Mouse (Mus musculus) MEL (cell line): Measurements from ENCODE around the gene Pik3ip1. TPM values are rescaled to one million over a fixed set of nuclear protein-coding genes. Genes with fewer than 3 reads are reported as not detected.

Source experiments
- DNase-seq: peaks from one replicate; pipeline ENCODE4 v3.0.0; 2011; ENCODE audit warnings: low read depth, low spot score
- H3K27ac ChIP-seq: 2 replicates; pipeline ENCODE4 v1.5.1; 2012; ENCODE audit warnings: low read depth, mild to moderate bottlenecking, control low read depth, low read length, moderate library complexity; ENCODE audit not compliant: control insufficient read depth
- H3K27me3 ChIP-seq, 2 experiments: fragments of 150-350 bp in 1 of 2; sonication (generic) in 1 of 2; 2 replicates each; pipeline ENCODE4 v1.6.1; 2012; ENCODE audit warnings: low read length in 2 of 2, mild to moderate bottlenecking in 2 of 2, improper control_type of control experiment in 1 of 2, moderate library complexity in 1 of 2; ENCODE audit not compliant: insufficient read depth in 2 of 2, control insufficient read depth in 1 of 2
- H3K36me3 ChIP-seq, 2 experiments: 2 replicates each; pipeline ENCODE4 v1.6.1; 2012 to 2014; ENCODE audit warnings: low read length in 2 of 2, improper control_type of control experiment in 1 of 2, inconsistent platforms in 1 of 2, mild to moderate bottlenecking in 1 of 2; ENCODE audit not compliant: insufficient read depth in 2 of 2, control insufficient read depth in 1 of 2
- H3K4me1 ChIP-seq, 2 experiments: fragments of 150-350 bp in 1 of 2; sonication (generic) in 1 of 2; 2 replicates each; pipeline ENCODE4 v1.6.1; 2012; ENCODE audit warnings: low read length in 2 of 2, improper control_type of control experiment in 1 of 2, mild to moderate bottlenecking in 1 of 2; ENCODE audit not compliant: insufficient read depth in 2 of 2, control insufficient read depth in 1 of 2
- H3K4me3 ChIP-seq, 2 experiments: fragments of 150-350 bp in 1 of 2; sonication (generic) in 1 of 2; 2 replicates each; pipeline ENCODE4 v1.5.1; 2012; ENCODE audit warnings: low read depth in 2 of 2, low read length in 2 of 2, mild to moderate bottlenecking in 2 of 2, moderate library complexity in 2 of 2, control low read depth in 1 of 2, improper control_type of control experiment in 1 of 2; ENCODE audit not compliant: control insufficient read depth in 1 of 2, insufficient read depth in 1 of 2
- H3K79me2 ChIP-seq: 2 replicates; pipeline ENCODE4 v1.6.1; 2012; ENCODE audit warnings: mild to moderate bottlenecking, low read length, moderate library complexity; ENCODE audit not compliant: control insufficient read depth, poor library complexity, insufficient read depth
- H3K9ac ChIP-seq: 2 replicates; pipeline ENCODE4 v1.6.1; 2012; ENCODE audit warnings: low read depth, mild to moderate bottlenecking, control low read depth, low read length, moderate library complexity; ENCODE audit not compliant: control insufficient read depth, poor library complexity, severe bottlenecking
- H3K9me3 ChIP-seq: fragments of 150-350 bp; sonication (generic); replicated peaks from 2 replicates; pipeline ENCODE4 v1.6.1; 2012; ENCODE audit warnings: mild to moderate bottlenecking, low read length, improper control_type of control experiment, moderate library complexity; ENCODE audit not compliant: insufficient read depth
- BHLHE40 ChIP-seq: IDR thresholded peaks from 2 replicates; pipeline ENCODE4 v1.6.1; 2012; ENCODE audit warnings: low read depth, mild to moderate bottlenecking, inconsistent platforms, low read length, improper control_type of control experiment, borderline replicate concordance
- CHD1 ChIP-seq: IDR thresholded peaks from 2 replicates; pipeline ENCODE4 v1.6.1; 2012; ENCODE audit warnings: low read depth, mild to moderate bottlenecking, inconsistent platforms, low read length, improper control_type of control experiment
- CHD2 ChIP-seq: IDR thresholded peaks from 2 replicates; pipeline ENCODE4 v1.6.1; 2011; ENCODE audit warnings: low read length, improper control_type of control experiment
- E2F4 ChIP-seq: IDR thresholded peaks from 2 replicates; pipeline ENCODE4 v1.6.1; 2011; ENCODE audit warnings: low read depth, low read length, improper control_type of control experiment, borderline replicate concordance
- EP300 ChIP-seq, 2 experiments: IDR thresholded peaks; 2 replicates each; pipeline ENCODE4 v1.6.1; 2011; ENCODE audit warnings: improper control_type of control experiment in 2 of 2, low read length in 2 of 2, low read depth in 1 of 2, mild to moderate bottlenecking in 1 of 2
- ETS1 ChIP-seq: IDR thresholded peaks from 2 replicates; pipeline ENCODE4 v1.6.1; 2012; ENCODE audit warnings: low read depth, mild to moderate bottlenecking, inconsistent platforms, low read length, improper control_type of control experiment, moderate library complexity
- GABPA ChIP-seq: IDR thresholded peaks from 2 replicates; pipeline ENCODE4 v1.6.1; 2012; ENCODE audit warnings: low read depth, mild to moderate bottlenecking, inconsistent platforms, low read length, improper control_type of control experiment, moderate library complexity
- GATA1 ChIP-seq: IDR thresholded peaks from 2 replicates; pipeline ENCODE4 v1.6.1; 2011; ENCODE audit warnings: low read depth, low read length, improper control_type of control experiment
- JUND ChIP-seq: IDR thresholded peaks from 2 replicates; pipeline ENCODE4 v1.6.1; 2011; ENCODE audit warnings: low read depth, mild to moderate bottlenecking, improper control_type of control experiment, low read length
- MAFK ChIP-seq: IDR thresholded peaks from 2 replicates; pipeline ENCODE4 v1.6.1; 2011; ENCODE audit warnings: low read depth, mild to moderate bottlenecking, low read length, improper control_type of control experiment, borderline replicate concordance
- MAX ChIP-seq: IDR thresholded peaks from 2 replicates; pipeline ENCODE4 v1.6.1; 2011; ENCODE audit warnings: low read length, improper control_type of control experiment
- MAZ ChIP-seq: IDR thresholded peaks from 2 replicates; pipeline ENCODE4 v1.6.1; 2012; ENCODE audit warnings: low read depth, mild to moderate bottlenecking, inconsistent platforms, low read length, improper control_type of control experiment
- MEF2A ChIP-seq: IDR thresholded peaks from 2 replicates; pipeline ENCODE4 v1.6.1; 2014; ENCODE audit warnings: low read depth, mild to moderate bottlenecking, inconsistent platforms, low read length, improper control_type of control experiment; ENCODE audit not compliant: poor library complexity, insufficient replicate concordance, severe bottlenecking; ENCODE audit errors: extremely low read depth
- MYB ChIP-seq: IDR thresholded peaks from 2 replicates; pipeline ENCODE4 v1.6.1; 2011; ENCODE audit warnings: mild to moderate bottlenecking, low read depth, low read length, improper control_type of control experiment
- NELFE ChIP-seq: IDR thresholded peaks from 2 replicates; pipeline ENCODE4 v1.6.1; 2011; ENCODE audit warnings: low read depth, low read length, improper control_type of control experiment
- NRF1 ChIP-seq: IDR thresholded peaks from 2 replicates; pipeline ENCODE4 v1.6.1; 2014; ENCODE audit warnings: low read depth, mild to moderate bottlenecking, inconsistent platforms, low read length, improper control_type of control experiment, moderate library complexity; ENCODE audit not compliant: poor library complexity, insufficient read depth, severe bottlenecking
- POLR2A ChIP-seq, 2 experiments: IDR thresholded peaks; 2 replicates each; pipeline ENCODE4 v1.6.1; 2011 to 2012; ENCODE audit warnings: low read length in 2 of 2, mild to moderate bottlenecking in 2 of 2, control low read depth in 1 of 2, improper control_type of control experiment in 1 of 2, low read depth in 1 of 2, moderate library complexity in 1 of 2; ENCODE audit not compliant: control insufficient read depth in 1 of 2, insufficient read depth in 1 of 2, poor library complexity in 1 of 2
- POLR2AphosphoS2 ChIP-seq: IDR thresholded peaks from 2 replicates; pipeline ENCODE4 v1.6.1; 2011; ENCODE audit warnings: low read length, improper control_type of control experiment
- POLR2AphosphoS5 ChIP-seq: IDR thresholded peaks from 2 replicates; pipeline ENCODE4 v1.6.1; 2012; ENCODE audit warnings: low read depth, borderline replicate concordance, mild to moderate bottlenecking, inconsistent platforms, low read length, moderate library complexity, mixed read lengths
- RAD21 ChIP-seq: IDR thresholded peaks from 2 replicates; pipeline ENCODE4 v1.6.1; 2011; ENCODE audit warnings: mild to moderate bottlenecking, low read depth, low read length, improper control_type of control experiment
- RCOR1 ChIP-seq: IDR thresholded peaks from 2 replicates; pipeline ENCODE4 v1.6.1; 2012; ENCODE audit warnings: low read depth, mild to moderate bottlenecking, inconsistent platforms, low read length, improper control_type of control experiment
- SIN3A ChIP-seq: IDR thresholded peaks from 2 replicates; pipeline ENCODE4 v1.6.1; 2012; ENCODE audit warnings: low read length, improper control_type of control experiment, inconsistent platforms
- SMC3 ChIP-seq: IDR thresholded peaks from 2 replicates; pipeline ENCODE4 v1.6.1; 2011; ENCODE audit warnings: low read depth, low read length, improper control_type of control experiment
- TAL1 ChIP-seq: IDR thresholded peaks from 2 replicates; pipeline ENCODE4 v1.6.1; 2012; ENCODE audit warnings: mild to moderate bottlenecking, inconsistent platforms, low read length, moderate library complexity, mixed read lengths
- TBP ChIP-seq: IDR thresholded peaks from 2 replicates; pipeline ENCODE4 v1.8.0; 2011; ENCODE audit warnings: low read depth, low read length, improper control_type of control experiment
- TCF12 ChIP-seq: IDR thresholded peaks from 2 replicates; pipeline ENCODE4 v1.6.1; 2014; ENCODE audit warnings: low read depth, mild to moderate bottlenecking, inconsistent platforms, low read length, improper control_type of control experiment, moderate library complexity
- UBTF ChIP-seq: IDR thresholded peaks from 2 replicates; pipeline ENCODE4 v1.6.1; 2012; ENCODE audit warnings: low read depth, mild to moderate bottlenecking, inconsistent platforms, low read length, improper control_type of control experiment, moderate library complexity, borderline replicate concordance; ENCODE audit not compliant: insufficient read depth
- USF1 ChIP-seq: IDR thresholded peaks from 2 replicates; pipeline ENCODE4 v1.6.1; 2014; ENCODE audit warnings: low read depth, mild to moderate bottlenecking, inconsistent platforms, low read length, improper control_type of control experiment, moderate library complexity
- USF2 ChIP-seq, 2 experiments: IDR thresholded peaks; 2 replicates each; pipeline ENCODE4 v1.6.1; 2011 to 2012; ENCODE audit warnings: improper control_type of control experiment in 2 of 2, low read length in 2 of 2, borderline replicate concordance in 1 of 2, inconsistent platforms in 1 of 2, low read depth in 1 of 2, mild to moderate bottlenecking in 1 of 2; ENCODE audit not compliant: insufficient read depth in 1 of 2
- ZC3H11A ChIP-seq: IDR thresholded peaks from 2 replicates; pipeline ENCODE4 v1.6.1; 2012; ENCODE audit warnings: low read depth, mild to moderate bottlenecking, inconsistent platforms, low read length, improper control_type of control experiment
- ZKSCAN1 ChIP-seq: IDR thresholded peaks from 2 replicates; pipeline ENCODE4 v1.6.1; 2012; ENCODE audit warnings: low read depth, mild to moderate bottlenecking, inconsistent platforms, low read length, improper control_type of control experiment, moderate library complexity
- polyA plus RNA-seq, 2 experiments: library from polyadenylated mRNA; stranded (reverse) in 1 of 2; unstranded in 1 of 2; fragments of >175 nt in 1 of 2; fragments of >200 nt in 1 of 2; gene quantifications; 2 replicates each; pipeline versions ENCODE4 v1.2.1 to v1.2.4; 2012; ENCODE audit warnings: low replicate concordance in 2 of 2, low read depth in 1 of 2; ENCODE audit not compliant: insufficient read length in 2 of 2, insufficient read depth in 1 of 2, missing spikeins in 1 of 2
- total RNA-seq: library from RNA; depleted of rRNA; stranded (reverse); fragments of 300-350 nt; gene quantifications from 2 replicates; pipeline ENCODE4 v1.2.3, GENCODE M21; 2012

The Pik3ip1 gene
- total and polyA plus RNA-seq, 3 experiments, result 1.7 to 2.7 TPM; not detected in 1

DNA sequence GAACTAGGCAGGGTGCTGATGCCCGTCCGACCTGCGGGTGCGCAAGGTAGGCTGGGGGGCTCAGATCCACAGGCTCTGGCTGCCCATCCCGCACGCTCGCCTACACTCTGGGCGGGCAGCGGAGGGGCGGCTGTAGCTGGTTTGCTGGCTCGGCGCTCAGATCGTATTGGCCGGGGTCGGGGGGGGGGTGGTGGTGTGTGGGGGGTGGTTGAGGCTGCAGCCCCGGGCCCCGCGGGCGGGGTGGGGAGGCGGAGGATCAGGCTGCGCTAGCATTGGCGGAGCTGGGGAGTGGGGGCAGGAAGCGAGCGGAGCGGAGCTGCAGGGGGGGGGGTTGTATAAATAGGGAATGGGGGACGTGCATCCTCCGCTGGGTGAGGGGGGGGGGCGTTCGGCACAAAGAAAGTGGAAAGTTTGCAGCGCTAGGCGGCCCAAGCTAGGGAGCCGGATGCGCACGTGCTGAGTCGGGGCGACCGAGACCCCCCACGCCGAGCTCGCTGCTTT, 40.8 kb upstream of the Pik3ip1 start:
- H3K9ac ChIP-seq, result peak overlapping the region; percentile 98
- peaks cover 53% of the 10 kb centered on the region for H3K79me2 ChIP-seq
- H3K27ac ChIP-seq, result peak overlapping the region; percentile 89
- no peaks in the 10 kb centered on the region for H3K9me3 ChIP-seq
- peaks cover 3 to 35% of the 10 kb centered on the region in 2 experiments for H3K4me1 ChIP-seq
- H3K36me3 ChIP-seq, result peaks cover 4 to 23% of the 10 kb centered on the region in 2 experiments
- peak; percentile 92 for DNase-seq
- H3K27me3 ChIP-seq, result no peaks in the 10 kb centered on the region
- TF ChIP-seq E2F4, result no peak
- no peak for TF ChIP-seq MAFK
- TF ChIP-seq GATA1, result no peak
- no peak for TF ChIP-seq RCOR1
- TF ChIP-seq POLR2AphosphoS5, result no peak
- TF ChIP-seq NRF1, result no peak
- TF ChIP-seq NELFE, result peak; percentile 9
- no peak for TF ChIP-seq UBTF
- no peak for TF ChIP-seq POLR2AphosphoS2
- TF ChIP-seq TBP, result no peak
- no peak for TF ChIP-seq ZKSCAN1
- no peak for TF ChIP-seq ZC3H11A
- no peak for TF ChIP-seq JUND
- TF ChIP-seq USF1, result no peak
- no peak for TF ChIP-seq EP300 (IDR thresholded peaks at IDR 0.05; ENCODE audit: low read depth in 1 of 2, low read length in 2 of 2)
- TF ChIP-seq BHLHE40, result peak; percentile 88
- no peak for TF ChIP-seq GABPA
- no peak for TF ChIP-seq SIN3A
- TF ChIP-seq ETS1, result no peak
- TF ChIP-seq MEF2A, result no peak
- no peak for TF ChIP-seq USF2 (IDR thresholded peaks at IDR 0.05; ENCODE audit: borderline replicate concordance in 1 of 2, insufficient read depth in 1 of 2, low read depth in 1 of 2, low read length in 2 of 2)
- TF ChIP-seq MAZ, result no peak
- 0 out of 2 replicates have a peak, but pooled peaks have one; percentile 2 for TF ChIP-seq TCF12
- TF ChIP-seq RAD21, result no peak
- TF ChIP-seq MAX, result no peak
- no peak for TF ChIP-seq TAL1
- TF ChIP-seq CHD2, result no peak
- TF ChIP-seq POLR2A (IDR thresholded peaks at IDR 0.05; ENCODE audit: control insufficient read depth in 1 of 2, insufficient read depth in 1 of 2, low read depth in 1 of 2, low read length in 2 of 2, poor library complexity in 1 of 2), result 0 out of 4 replicates have a peak, but pooled peaks of 1 of the 2 experiments have one; percentile 4
- TF ChIP-seq CHD1, result no peak
- TF ChIP-seq MYB, result no peak
- no peak for TF ChIP-seq SMC3
- peak overlapping the region; percentile 67 to 90 for H3K4me3 ChIP-seq
